Mouse (Mus musculus) adrenal gland, adult (tissue): ENCODE data around the gene Castor1.
A peak's percentile ranks its signal among the peaks of the same experiment; 100 is the strongest.

Source experiments
- DNase-seq, 2 experiments: peaks; one replicate each; pipeline ENCODE4 v3.0.0; 2022 to 2023; ENCODE audit warnings: low spot score in 1 of 2; ENCODE audit not compliant: inconsistent age in 2 of 2

Gene Castor1

DNA sequence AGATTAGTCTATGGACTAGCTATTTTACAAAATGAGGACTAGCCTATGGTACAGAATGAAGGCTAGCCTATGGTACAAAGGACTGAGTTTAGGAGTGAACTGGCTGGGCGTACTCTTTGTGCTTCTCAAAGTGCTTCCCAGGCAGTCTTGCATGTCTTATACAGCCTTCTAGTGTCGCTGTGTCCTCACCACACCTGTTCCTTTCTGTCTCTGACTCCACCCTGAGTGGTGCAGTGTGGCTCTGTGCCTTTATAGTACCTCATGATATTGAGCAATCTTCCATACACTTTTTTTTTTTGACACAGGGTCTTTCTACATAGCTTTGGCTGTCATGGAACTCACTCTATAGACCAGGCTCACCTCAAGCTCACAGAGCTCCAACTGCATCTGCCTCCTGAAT is 13.4 kb downstream of the Castor1 start:
- no peak for DNase-seq

GRCm38 (mm10) chr11:4232644-4233043 is 14.6 kb downstream of the Castor1 start:
- no peak for DNase-seq

- DNase-seq = no peak
Observed at GRCm38 (mm10) chr11:4235052-4235655, 17.1 kb downstream of the Castor1 start.

DNA sequence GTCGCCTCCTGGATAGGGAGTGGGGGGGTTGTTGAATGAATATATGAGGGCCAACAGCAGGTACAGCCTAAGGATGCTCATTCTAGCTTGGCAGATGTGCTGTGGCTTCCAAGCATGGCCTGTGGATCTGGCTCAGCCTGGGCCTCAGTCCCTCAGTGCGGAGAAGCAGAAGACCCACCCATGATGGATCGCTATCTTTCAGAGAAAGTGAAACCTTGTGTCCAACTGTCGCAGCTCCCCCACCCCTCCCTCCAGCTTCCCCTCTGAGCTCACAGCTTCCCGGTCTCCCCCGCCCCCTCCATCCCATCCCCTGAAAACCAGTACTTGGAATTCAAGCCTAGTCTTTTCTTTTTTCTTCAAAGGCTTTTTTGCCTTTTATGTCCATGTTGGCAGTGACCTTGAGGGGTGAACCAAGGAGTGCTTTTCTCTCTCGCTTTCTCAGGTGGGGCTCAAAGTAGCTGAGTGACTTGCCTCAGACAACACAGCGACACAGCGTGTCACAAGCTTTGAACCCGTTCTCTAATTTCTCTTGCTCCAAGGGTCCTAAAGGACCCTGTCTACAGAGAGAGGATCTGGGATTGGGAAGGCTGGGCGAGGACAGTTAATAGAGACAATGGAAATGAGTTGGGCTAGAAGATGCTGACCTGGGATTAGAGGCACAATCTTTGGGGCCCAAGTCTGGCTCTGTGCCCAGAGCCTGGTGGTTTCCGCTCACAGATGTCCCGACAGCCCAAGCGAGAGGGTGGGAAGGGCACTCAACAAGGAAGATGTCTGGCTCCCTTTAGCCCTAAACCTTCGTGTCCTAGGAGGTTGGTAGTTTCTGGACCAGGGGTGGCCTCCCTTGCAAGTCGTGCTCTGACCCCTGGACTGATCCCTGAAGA is 17.9 kb downstream of the Castor1 start, which contains the start of gene Osm:
TSS of gene Osm (plus strand) at position 756 of the 881 bp plus-strand sequence.
- DNase-seq = peak in 1 of 2 experiments; percentile 47

GRCm38 (mm10) chr11:4236546-4237067 is 18.6 kb downstream of the Castor1 start:
- no peak for DNase-seq

DNA sequence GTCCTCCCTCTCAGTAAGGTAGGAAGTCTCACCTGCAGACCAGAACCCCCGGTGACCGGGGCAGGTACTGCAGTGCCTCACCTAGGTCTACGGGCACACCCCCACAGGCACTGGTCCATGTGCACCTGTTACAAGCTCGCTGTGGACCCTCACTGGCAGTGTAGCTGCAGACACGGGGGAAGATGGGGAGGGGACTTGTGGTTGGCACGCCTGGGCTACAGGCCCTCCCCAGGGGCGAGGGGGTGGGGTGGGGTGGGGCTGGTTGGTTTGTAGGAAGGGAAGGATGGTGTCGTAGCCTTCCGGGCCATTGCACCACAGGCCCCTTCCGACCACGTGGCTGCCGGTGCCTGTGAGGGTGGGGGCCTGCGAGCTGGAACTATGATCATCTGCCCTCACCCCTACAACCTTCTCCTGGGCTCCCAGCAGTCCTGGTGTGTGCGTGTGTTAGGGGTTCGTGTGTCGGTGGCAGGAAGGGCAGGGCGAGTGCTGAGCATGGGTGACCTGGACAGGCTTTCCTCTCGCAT is 19.4 kb downstream of the Castor1 start:
- no peak for DNase-seq

- DNase-seq = no peak
Observed at GRCm38 (mm10) chr11:4238167-4238566, 20.1 kb downstream of the Castor1 start.

DNA sequence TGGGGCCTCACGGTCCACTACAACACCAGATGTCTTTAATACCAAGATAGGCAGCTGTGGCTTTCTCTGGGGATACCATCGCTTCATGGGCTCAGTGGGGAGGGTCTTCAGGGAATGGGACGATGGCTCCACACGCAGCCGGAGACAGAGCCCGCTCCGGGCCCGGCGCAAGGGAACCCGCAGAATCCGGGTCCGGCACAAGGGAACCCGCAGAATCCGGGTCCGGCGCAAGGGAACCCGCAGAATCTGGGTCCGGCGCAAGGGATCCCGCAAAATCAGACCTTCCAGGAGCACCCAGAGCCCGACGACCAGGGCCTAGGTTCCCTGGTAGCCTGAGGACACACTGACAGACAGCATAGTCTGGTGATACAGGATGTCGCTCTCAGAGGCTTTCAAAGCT is 21.7 kb downstream of the Castor1 start:
- DNase-seq = no peak

DNA sequence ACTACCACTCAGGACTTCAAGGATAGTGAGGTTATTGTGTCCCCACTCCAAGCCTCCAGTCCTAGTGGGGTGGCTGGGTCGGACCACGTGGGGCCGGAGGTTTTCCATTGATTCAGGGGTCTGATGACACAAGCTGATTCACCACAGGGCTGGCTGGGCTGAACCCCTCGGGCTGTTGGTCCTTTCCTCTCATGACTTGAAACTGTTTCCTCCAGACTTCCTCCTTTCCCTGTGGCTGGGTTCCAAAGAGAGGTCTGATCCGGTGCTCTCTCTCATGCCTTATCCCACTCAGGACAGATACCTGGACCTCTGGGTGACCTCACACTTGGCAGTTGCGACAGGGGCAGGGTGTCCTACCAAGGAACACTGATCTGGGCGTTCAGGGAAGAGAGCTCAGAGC is 22.1 kb downstream of the Castor1 start:
- DNase-seq = no peak

- no peak for DNase-seq
Observed at GRCm38 (mm10) chr11:4241180-4241579, 23.2 kb downstream of the Castor1 start.

GRCm38 (mm10) chr11:4246126-4246525 is 28.1 kb downstream of the Castor1 start:
- no peak for DNase-seq

DNA sequence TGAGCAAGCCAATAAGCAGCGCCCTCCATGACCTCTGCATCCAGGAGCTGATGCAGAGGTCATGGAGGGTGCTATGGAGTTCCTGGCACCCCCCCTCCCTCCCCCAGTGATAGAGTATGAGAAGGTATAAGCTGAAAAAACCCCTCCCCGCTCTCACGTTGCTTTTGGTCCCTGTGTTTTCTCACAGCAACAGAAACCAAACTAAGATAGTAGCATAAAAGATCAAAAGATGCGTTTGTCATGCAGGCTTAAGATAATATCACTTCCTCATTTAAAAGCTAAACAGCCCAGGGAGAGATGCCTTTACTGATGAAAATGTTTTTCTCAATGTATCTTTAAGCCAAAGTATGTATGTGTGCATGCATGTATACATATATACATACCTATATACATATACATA is 28.6 kb downstream of the Castor1 start:
- no peak for DNase-seq

DNA sequence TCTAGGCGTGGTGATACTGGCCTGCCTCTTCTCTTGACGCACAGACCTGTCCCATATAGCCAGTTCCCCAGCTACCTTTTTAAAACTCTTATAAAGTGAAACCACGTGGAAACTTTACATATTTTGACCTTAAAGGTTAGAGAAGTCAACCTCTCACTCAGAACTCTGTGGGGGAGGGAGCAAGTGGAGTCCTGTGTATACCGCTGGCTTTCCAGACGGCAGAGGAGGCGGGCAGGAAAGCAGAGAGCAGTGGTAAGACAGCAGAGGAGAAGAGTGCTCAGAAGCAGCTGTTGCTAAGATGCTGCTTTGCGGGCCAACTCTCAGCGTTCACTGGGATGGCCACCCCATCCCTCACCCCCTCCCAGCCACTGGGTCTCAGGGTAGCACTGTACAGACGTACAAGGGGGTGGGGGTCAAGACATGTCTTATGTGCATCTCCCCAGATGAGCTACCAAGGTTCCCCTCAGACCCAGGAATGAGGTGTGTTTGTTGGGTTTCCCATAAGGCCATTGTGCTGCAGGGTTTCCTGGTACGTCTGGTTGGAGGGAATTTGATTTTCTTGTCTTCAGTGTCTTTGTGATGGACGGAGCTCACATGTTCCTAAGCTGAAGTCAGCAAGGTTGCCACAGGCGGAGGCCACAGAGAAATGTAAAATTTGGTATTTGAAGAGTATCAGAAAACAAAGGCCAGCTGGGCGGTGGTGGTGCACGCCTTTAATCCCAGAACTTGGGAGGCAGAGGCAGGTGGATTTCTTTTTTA is 29.4 kb downstream of the Castor1 start:
- no peak for DNase-seq

- DNase-seq = no peak
Observed at GRCm38 (mm10) chr11:4249151-4249550, 31.1 kb downstream of the Castor1 start.

DNA sequence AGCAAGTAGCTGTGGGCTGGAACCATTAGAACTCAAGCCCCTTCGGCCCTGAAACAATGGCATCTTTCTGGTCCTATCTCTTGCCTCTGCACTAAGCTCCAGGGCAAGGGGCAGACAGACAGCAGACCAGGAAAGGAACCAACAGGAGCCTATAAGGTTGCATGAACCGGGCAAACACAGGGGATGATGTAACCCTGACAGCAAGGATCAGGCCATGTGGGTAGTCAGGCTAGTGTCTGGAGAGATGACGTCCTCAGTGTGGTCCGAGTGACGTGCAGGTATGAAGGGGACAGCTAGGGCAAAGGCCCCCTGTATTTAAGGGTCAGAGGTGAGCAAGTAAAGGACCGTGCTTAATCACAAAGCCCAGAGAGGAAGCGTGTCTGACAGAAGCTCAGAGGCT is 32.3 kb downstream of the Castor1 start:
- no peak for DNase-seq

DNA sequence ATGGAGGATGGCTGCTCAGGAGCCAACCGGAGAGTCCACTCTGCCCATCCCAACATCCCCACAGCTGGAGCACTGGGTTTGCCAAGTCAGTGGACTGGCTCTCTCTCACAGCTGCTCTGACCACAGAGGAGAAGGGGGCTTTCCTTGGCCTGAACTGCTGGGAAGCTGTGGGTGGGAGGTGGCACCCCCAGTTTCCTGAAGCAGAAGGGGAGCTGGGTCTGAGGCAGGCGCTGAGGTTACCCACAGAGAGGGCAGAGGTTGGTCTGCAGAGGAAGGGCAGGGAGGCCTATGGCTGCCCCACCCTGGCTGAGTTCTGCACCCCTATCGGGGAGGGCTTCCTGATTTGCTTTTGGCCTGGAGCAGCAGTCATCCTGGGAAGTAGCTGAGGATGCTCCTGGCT is 33.4 kb downstream of the Castor1 start:
- no peak for DNase-seq

GRCm38 (mm10) chr11:4252886-4253285 is 34.9 kb downstream of the Castor1 start:
- DNase-seq = no peak

GRCm38 (mm10) chr11:4256846-4257607 is 39.0 kb downstream of the Castor1 start, which contains the start of gene Lif:
Gene Lif (plus strand): TSS chr11:4257557.
- DNase-seq = no peak

DNA sequence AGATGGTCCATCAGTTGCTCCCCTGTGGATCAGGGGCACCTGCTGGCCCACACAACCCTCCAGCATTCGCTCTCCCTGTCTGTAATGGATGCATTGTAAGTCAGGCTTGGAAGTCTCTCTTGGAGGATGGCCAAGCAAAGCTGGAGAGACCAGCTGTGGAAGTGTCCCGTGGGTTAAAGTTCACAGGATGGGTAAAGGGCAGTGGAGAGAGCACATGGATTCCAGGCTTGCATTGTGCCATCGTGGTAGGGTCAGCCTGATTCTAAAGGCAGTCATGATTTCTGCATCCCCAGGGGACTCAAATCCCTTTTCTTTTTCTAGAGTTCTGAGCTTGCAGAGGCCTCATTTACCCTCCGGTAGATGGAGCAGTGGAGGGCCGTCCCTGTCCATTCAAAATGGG is 39.7 kb downstream of the Castor1 start:
- DNase-seq = no peak

- peak; percentile 84 to 96 for DNase-seq
Observed at GRCm38 (mm10) chr11:4258657-4259082, 40.6 kb downstream of the Castor1 start.
